In genomic region chr9:3027200-3027599, GRCm38 (mm10) we compare ENCODE assay signal across 14 mouse cellular contexts. TPM values are rescaled to one million over a fixed set of nuclear protein-coding genes. Genes with fewer than 3 reads are reported as not detected.
A peak's percentile ranks its signal among the peaks of the same experiment; 100 is the strongest.
DNase-seq lines count a peak whose midpoint lies in the region; ATAC-seq and TF ChIP-seq lines count a peak whose summit lies in the region.
"Not testable (repeated sequence)": the region's sequence is repeated elsewhere in the genome, so short reads cannot be mapped to it uniquely, and the experiment has no call there.
"Had no signal": no experiment of that assay in that cellular context is flagged by ENCODE, and none has a peak within 500 bp of the region (broad histone marks: within the 10 kb centered on the region; RNA-seq: fewer than 3 reads in every experiment).

No protein-coding gene starts in this region.

- 76% methylated on average over 9 of the region's 9 CpGs for WGBS in forebrain, postnatal 0 days
- 73% methylated on average over 9 of the region's 9 CpGs for WGBS in hindbrain, postnatal 0 days
- WGBS in liver, embryonic 11.5 days: 69% methylated on average over 9 of the region's 9 CpGs
- 78% methylated on average over 9 of the region's 9 CpGs for WGBS in midbrain, postnatal 0 days
- WGBS in stomach, embryonic 15.5 days: 68% methylated on average over 9 of the region's 9 CpGs

- DNase-seq in A20 (ENCODE audit: low read depth, low spot score) (peak; percentile 58), ZHBTc4 (ENCODE audit: low read depth, low spot score) (peak; percentile 57)
- peak; percentile 38 for DNase-seq in embryo, embryonic 11.5 days (ENCODE audit: low read depth, low spot score)
- peak; percentile 52 for DNase-seq in forebrain, postnatal 0 days
- DNase-seq in hindbrain, postnatal 0 days (ENCODE audit: low spot score): peak; percentile 66
- peak; percentile 32 for DNase-seq in liver, embryonic 11.5 days (ENCODE audit: low spot score)
- DNase-seq in midbrain, postnatal 0 days (ENCODE audit: low spot score): peak; percentile 64

- TF ChIP-seq CTCF in forebrain, postnatal 0 days (IDR thresholded peaks at IDR 0.05; ENCODE audit: low read depth); hindbrain, postnatal 0 days (IDR thresholded peaks at IDR 0.05; ENCODE audit: low read depth); midbrain, postnatal 0 days (IDR thresholded peaks at IDR 0.05): not testable (repeated sequence)

- H3K9ac ChIP-seq in forebrain, postnatal 0 days; hindbrain, postnatal 0 days (replicated peaks; ENCODE audit: low read length); liver, embryonic 11.5 days (ENCODE audit: low read depth, low read length); midbrain, postnatal 0 days (replicated peaks; ENCODE audit: low read length, poor library complexity, severe bottlenecking); stomach, embryonic 15.5 days: not testable (repeated sequence)

- 0 out of 2 replicates have a peak, but pooled peaks have one; percentile 7 for ATAC-seq in forebrain, postnatal 0 days
- not testable (repeated sequence) for ATAC-seq in hindbrain, postnatal 0 days; liver, embryonic 11.5 days (replicated peaks; ENCODE audit: low FRiP score); midbrain, postnatal 0 days (ENCODE audit: low FRiP score)
- ATAC-seq in stomach, embryonic 15.5 days (ENCODE audit: insufficient read depth, low FRiP score, low read depth): 0 out of 2 replicates have a peak, but pooled peaks have one; percentile 5

- H3K27me3 ChIP-seq in forebrain, postnatal 0 days (ENCODE audit: insufficient read depth, low read length); hindbrain, postnatal 0 days (ENCODE audit: insufficient read depth, low read length); liver, embryonic 11.5 days (replicated peaks; ENCODE audit: control insufficient read depth, insufficient read depth, low read length); midbrain, postnatal 0 days (ENCODE audit: insufficient read depth, low read length); stomach, embryonic 15.5 days (replicated peaks): not testable (repeated sequence)

- H3K4me1 ChIP-seq in forebrain, postnatal 0 days (ENCODE audit: insufficient read depth); hindbrain, postnatal 0 days (ENCODE audit: insufficient read depth, low read length); liver, embryonic 11.5 days (replicated peaks; ENCODE audit: control insufficient read depth, insufficient read depth, low read length); midbrain, postnatal 0 days (ENCODE audit: insufficient read depth, low read length); stomach, embryonic 15.5 days: not testable (repeated sequence)

- not testable (repeated sequence) for H3K4me2 ChIP-seq in forebrain, postnatal 0 days (ENCODE audit: low read depth); hindbrain, postnatal 0 days (ENCODE audit: low read depth, low read length); liver, embryonic 11.5 days; midbrain, postnatal 0 days (ENCODE audit: low read depth, low read length, poor library complexity, severe bottlenecking); stomach, embryonic 15.5 days

- H3K9me3 ChIP-seq in forebrain, postnatal 0 days (ENCODE audit: low read length); hindbrain, postnatal 0 days (ENCODE audit: low read length); liver, embryonic 11.5 days (ENCODE audit: control insufficient read depth, low read length); midbrain, postnatal 0 days (ENCODE audit: low read length); stomach, embryonic 15.5 days: not testable (repeated sequence)

- H3K4me3 ChIP-seq in forebrain, postnatal 0 days (ENCODE audit: low read depth, low read length); hindbrain, postnatal 0 days (ENCODE audit: low read length); liver, embryonic 11.5 days (ENCODE audit: low read depth, low read length); midbrain, postnatal 0 days (ENCODE audit: low read depth, low read length); stomach, embryonic 15.5 days (replicated peaks): not testable (repeated sequence)

- not testable (repeated sequence) for H3K36me3 ChIP-seq in forebrain, postnatal 0 days (ENCODE audit: insufficient read depth); hindbrain, postnatal 0 days (ENCODE audit: insufficient read depth, low read length); liver, embryonic 11.5 days (ENCODE audit: control insufficient read depth, insufficient read depth, low read length); midbrain, postnatal 0 days (ENCODE audit: insufficient read depth, low read length); stomach, embryonic 15.5 days

- H3K27ac ChIP-seq in forebrain, postnatal 0 days (ENCODE audit: low read depth, low read length); hindbrain, postnatal 0 days; liver, embryonic 11.5 days (ENCODE audit: low read depth, low read length); midbrain, postnatal 0 days (ENCODE audit: low read depth, low read length); stomach, embryonic 15.5 days: not testable (repeated sequence)

RNA-seq across cellular contexts. Expression of gene Gm10717, which starts 2.0 kb away (rescaled TPM):
- total RNA-seq in forebrain, postnatal 0 days (2014; rRNA removed): not detected in 2 replicates
- 0.36 TPM in 1 of 2 replicates, not detected in the other for polyA plus RNA-seq in forebrain, postnatal 0 days (2015; fragmentation: Nextera tagmentation; extraction: Ambion mirVana)
- total RNA-seq in hindbrain, postnatal 0 days (2014; rRNA removed): 0.31 TPM in 1 of 2 replicates, not detected in the other
- polyA plus RNA-seq in hindbrain, postnatal 0 days (2015; fragmentation: Nextera tagmentation; extraction: Ambion mirVana): 0.38 TPM in 1 of 2 replicates, not detected in the other
- polyA plus RNA-seq in liver, embryonic 11.5 days (2014; fragmentation: Nextera tagmentation; extraction: Ambion mirVana): not detected in 2 replicates
- not detected in 2 replicates for total RNA-seq in midbrain, postnatal 0 days (2014; rRNA removed)
- 0.56 TPM in 1 of 2 replicates, not detected in the other for polyA plus RNA-seq in midbrain, postnatal 0 days (2015; fragmentation: Nextera tagmentation; extraction: Ambion mirVana)
- not detected in 2 replicates for polyA plus RNA-seq in stomach, embryonic 15.5 days (2015; fragmentation: Nextera tagmentation; extraction: Ambion mirVana)
- total RNA-seq: gastrocnemius, postnatal 14 days had no signal
- polyA plus RNA-seq: intestine, embryonic 16.5 days; myocyte had no signal

RNA-seq across cellular contexts. Expression of gene Gm10718, which starts 3.9 kb away (rescaled TPM):
- total RNA-seq in forebrain, postnatal 0 days (2014; rRNA removed): not detected in 2 replicates
- polyA plus RNA-seq in forebrain, postnatal 0 days (2015; fragmentation: Nextera tagmentation; extraction: Ambion mirVana): not detected in 2 replicates
- not detected in 2 replicates for total RNA-seq in hindbrain, postnatal 0 days (2014; rRNA removed)
- polyA plus RNA-seq in hindbrain, postnatal 0 days (2015; fragmentation: Nextera tagmentation; extraction: Ambion mirVana): 0.41 TPM in 1 of 2 replicates, not detected in the other
- polyA plus RNA-seq in liver, embryonic 11.5 days (2014; fragmentation: Nextera tagmentation; extraction: Ambion mirVana): not detected in 2 replicates
- 1.2 TPM in 1 of 2 replicates, not detected in the other for total RNA-seq in midbrain, postnatal 0 days (2014; rRNA removed)
- polyA plus RNA-seq in midbrain, postnatal 0 days (2015; fragmentation: Nextera tagmentation; extraction: Ambion mirVana): 0.27 TPM in 1 of 2 replicates, not detected in the other
- polyA plus RNA-seq in stomach, embryonic 15.5 days (2015; fragmentation: Nextera tagmentation; extraction: Ambion mirVana): not detected in 2 replicates
- total RNA-seq: gastrocnemius, postnatal 14 days had no signal
- polyA plus RNA-seq: forebrain, embryonic 15.5 days; myocyte had no signal

RNA-seq across cellular contexts. Expression of gene Gm17535, which starts 7.2 kb away (rescaled TPM):
- total RNA-seq in forebrain, postnatal 0 days (2014; rRNA removed): not detected in 2 replicates
- polyA plus RNA-seq in forebrain, postnatal 0 days (2015; fragmentation: Nextera tagmentation; extraction: Ambion mirVana): not detected in 2 replicates
- total RNA-seq in hindbrain, postnatal 0 days (2014; rRNA removed): not detected in 2 replicates
- not detected in 2 replicates for polyA plus RNA-seq in hindbrain, postnatal 0 days (2015; fragmentation: Nextera tagmentation; extraction: Ambion mirVana)
- polyA plus RNA-seq in liver, embryonic 11.5 days (2014; fragmentation: Nextera tagmentation; extraction: Ambion mirVana): not detected in 2 replicates
- total RNA-seq in midbrain, postnatal 0 days (2014; rRNA removed): not detected in 2 replicates
- polyA plus RNA-seq in midbrain, postnatal 0 days (2015; fragmentation: Nextera tagmentation; extraction: Ambion mirVana): not detected in 2 replicates
- not detected in 2 replicates for polyA plus RNA-seq in stomach, embryonic 15.5 days (2015; fragmentation: Nextera tagmentation; extraction: Ambion mirVana)
- total RNA-seq: gastrocnemius, postnatal 14 days had no signal
- polyA plus RNA-seq: forebrain, embryonic 15.5 days; heart, embryonic 14.5 days; intestine, embryonic 16.5 days; limb, embryonic 15.5 days; myocyte had no signal

RNA-seq across cellular contexts. Expression of gene Gm10715, which starts 9.5 kb away (rescaled TPM):
- total RNA-seq in forebrain, postnatal 0 days (2014; rRNA removed): not detected in 2 replicates
- polyA plus RNA-seq in forebrain, postnatal 0 days (2015; fragmentation: Nextera tagmentation; extraction: Ambion mirVana): not detected in 2 replicates
- total RNA-seq in hindbrain, postnatal 0 days (2014; rRNA removed): not detected in 2 replicates
- polyA plus RNA-seq in hindbrain, postnatal 0 days (2015; fragmentation: Nextera tagmentation; extraction: Ambion mirVana): not detected in 2 replicates
- not detected in 2 replicates for polyA plus RNA-seq in liver, embryonic 11.5 days (2014; fragmentation: Nextera tagmentation; extraction: Ambion mirVana)
- total RNA-seq in midbrain, postnatal 0 days (2014; rRNA removed): not detected in 2 replicates
- not detected in 2 replicates for polyA plus RNA-seq in midbrain, postnatal 0 days (2015; fragmentation: Nextera tagmentation; extraction: Ambion mirVana)
- not detected in 2 replicates for polyA plus RNA-seq in stomach, embryonic 15.5 days (2015; fragmentation: Nextera tagmentation; extraction: Ambion mirVana)
- total RNA-seq: gastrocnemius, postnatal 14 days had no signal
- polyA plus RNA-seq: forebrain, embryonic 15.5 days; heart, embryonic 14.5 days; intestine, embryonic 16.5 days; limb, embryonic 15.5 days; myocyte had no signal

RNA-seq across cellular contexts. Expression of gene Gm10719, which starts 10.0 kb away (rescaled TPM):
- total RNA-seq in forebrain, postnatal 0 days (2014; rRNA removed): 0.52 and 0.62 TPM in 2 replicates
- polyA plus RNA-seq in forebrain, postnatal 0 days (2015; fragmentation: Nextera tagmentation; extraction: Ambion mirVana): 0.25 TPM in 1 of 2 replicates, not detected in the other
- 0.83 TPM in 1 of 2 replicates, not detected in the other for total RNA-seq in hindbrain, postnatal 0 days (2014; rRNA removed)
- polyA plus RNA-seq in hindbrain, postnatal 0 days (2015; fragmentation: Nextera tagmentation; extraction: Ambion mirVana): 0.38 TPM in 1 of 2 replicates, not detected in the other
- not detected in 2 replicates for polyA plus RNA-seq in liver, embryonic 11.5 days (2014; fragmentation: Nextera tagmentation; extraction: Ambion mirVana)
- 2.1 TPM in 1 of 2 replicates, not detected in the other for total RNA-seq in midbrain, postnatal 0 days (2014; rRNA removed)
- 0.27 TPM in 1 of 2 replicates, not detected in the other for polyA plus RNA-seq in midbrain, postnatal 0 days (2015; fragmentation: Nextera tagmentation; extraction: Ambion mirVana)
- 0.24 TPM in 1 of 2 replicates, not detected in the other for polyA plus RNA-seq in stomach, embryonic 15.5 days (2015; fragmentation: Nextera tagmentation; extraction: Ambion mirVana)
- polyA plus RNA-seq: forebrain, embryonic 15.5 days; heart, embryonic 14.5 days; intestine, embryonic 16.5 days; myocyte had no signal
